Mouse (Mus musculus) E14TG2a.4 (cell line): ENCODE data around the gene Tmem260.

Experiments used
- CTCF ChIP-seq: conservative IDR thresholded peaks from 2 replicates; pipeline ENCODE4 v1.5.1; 2014; ENCODE audit warnings: low read length
- POU5F1 ChIP-seq: IDR thresholded peaks from 2 replicates; pipeline ENCODE4 v1.6.1; 2014; ENCODE audit warnings: low read length, borderline replicate concordance

GRCm38 (mm10) chr14:48457288-48457938 is 11.5 kb downstream of the Tmem260 start:
- no peak for TF ChIP-seq CTCF
- no peak for TF ChIP-seq POU5F1
